Mouse (Mus musculus): ENCODE results near the gene Ric3. TPM values are rescaled to one million over a fixed set of nuclear protein-coding genes. Genes with fewer than 3 reads are reported as not detected.
"Not testable (repeated sequence)": the region's sequence is repeated elsewhere in the genome, so short reads cannot be mapped to it uniquely, and the experiment has no call there.

Ric3 gene
- polyA plus RNA-seq, 1 experiment from 2014 or later, result 1.1 TPM

DNA sequence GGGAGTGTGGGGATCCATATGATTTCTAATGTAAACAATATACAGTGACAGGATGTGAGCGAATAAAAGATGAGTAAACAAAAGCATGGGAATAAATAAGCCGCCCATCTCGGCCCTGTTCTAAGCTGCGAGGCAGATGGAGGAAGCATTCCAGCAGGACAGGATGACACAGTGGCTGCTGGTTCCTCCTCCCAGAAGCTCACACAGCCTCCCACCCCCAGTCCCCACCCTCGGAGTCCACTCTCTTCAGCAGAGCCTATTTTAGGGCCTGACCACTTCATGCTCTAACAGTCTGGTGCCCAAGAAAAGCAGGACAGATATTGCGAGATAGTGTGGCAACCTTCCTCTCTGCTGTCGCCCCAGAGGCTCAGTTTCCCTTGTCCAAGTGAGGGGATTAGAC is 14.1 kb upstream of the Ric3 start:
- 59% methylated on average over 7 of the region's 7 CpGs for WGBS (ENCODE audit: insufficient replicate concordance)
- ATAC-seq, result no peak
- Histone ChIP-seq H3K36me3 (no peaks in the 10 kb centered on the region), H3K9me3 (replicated peaks) (no peaks in the 10 kb centered on the region), H3K27ac (no peak overlapping the region), H3K9ac (no peak overlapping the region), H3K4me2 (no peak overlapping the region), H3K4me3 (no peak overlapping the region), H3K4me1 (no peaks in the 10 kb centered on the region), H3K27me3 (replicated peaks) (no peaks in the 10 kb centered on the region; the same call in 1 of the 2 replicates)

- H3K4me1 ChIP-seq, result no peaks in the 10 kb centered on the region
- H3K36me3 ChIP-seq, result no peaks in the 10 kb centered on the region
- no peak overlapping the region for H3K9ac ChIP-seq
- ATAC-seq, result peak; percentile 52
- H3K9me3 ChIP-seq (replicated peaks), result no peaks in the 10 kb centered on the region
- WGBS (ENCODE audit: insufficient replicate concordance), result 59% methylated on average over 4 of the region's 4 CpGs
- H3K4me3 ChIP-seq, result no peak overlapping the region
- no peaks in the 10 kb centered on the region; the same call in 1 of the 2 replicates for H3K27me3 ChIP-seq (replicated peaks)
- H3K27ac ChIP-seq, result 0 out of 2 replicates have a peak overlapping the region, but pooled peaks have one; percentile 10
- H3K4me2 ChIP-seq, result no peak overlapping the region
These were observed 13.5 kb upstream of the Ric3 start for GRCm38 (mm10) chr7:109096618-109097017.

- Histone ChIP-seq H3K4me2 (no peak overlapping the region), H3K27ac (no peak overlapping the region), H3K36me3 (no peaks in the 10 kb centered on the region), H3K4me3 (no peak overlapping the region), H3K4me1 (no peaks in the 10 kb centered on the region), H3K27me3 (replicated peaks) (no peaks in the 10 kb centered on the region), H3K9me3 (replicated peaks) (no peaks in the 10 kb centered on the region), H3K9ac (no peak overlapping the region)
- ATAC-seq, result no peak
- no CpG with 5 or more reads among the region's 7 CpGs for WGBS (ENCODE audit: insufficient replicate concordance)
These were observed 11.2 kb upstream of the Ric3 start for GRCm38 (mm10) chr7:109094294-109094693.

DNA sequence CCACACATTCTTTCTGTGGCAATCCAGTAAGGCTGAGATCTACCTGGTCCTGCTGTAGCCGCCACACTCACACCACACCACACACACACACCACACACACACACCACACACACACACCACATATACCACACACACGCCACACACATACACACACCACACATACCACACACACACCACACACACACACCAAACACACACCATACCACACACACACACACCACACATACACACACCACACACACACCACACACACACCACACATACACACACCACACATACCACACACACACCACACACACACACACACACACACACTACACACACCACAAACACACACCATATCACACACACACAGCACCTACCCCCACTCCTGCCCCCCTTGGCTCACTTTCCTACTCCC is 8.2 kb upstream of the Ric3 start:
- H3K9me3 ChIP-seq (replicated peaks); H3K4me3 ChIP-seq; H3K9ac ChIP-seq; H3K27me3 ChIP-seq (replicated peaks); ATAC-seq; H3K4me2 ChIP-seq; H3K36me3 ChIP-seq; H3K27ac ChIP-seq; H3K4me1 ChIP-seq: not testable (repeated sequence)
- whole genome bisulfite sequencing (ENCODE audit: insufficient replicate concordance), result no CpG with 5 or more reads among the region's 2 CpGs

DNA sequence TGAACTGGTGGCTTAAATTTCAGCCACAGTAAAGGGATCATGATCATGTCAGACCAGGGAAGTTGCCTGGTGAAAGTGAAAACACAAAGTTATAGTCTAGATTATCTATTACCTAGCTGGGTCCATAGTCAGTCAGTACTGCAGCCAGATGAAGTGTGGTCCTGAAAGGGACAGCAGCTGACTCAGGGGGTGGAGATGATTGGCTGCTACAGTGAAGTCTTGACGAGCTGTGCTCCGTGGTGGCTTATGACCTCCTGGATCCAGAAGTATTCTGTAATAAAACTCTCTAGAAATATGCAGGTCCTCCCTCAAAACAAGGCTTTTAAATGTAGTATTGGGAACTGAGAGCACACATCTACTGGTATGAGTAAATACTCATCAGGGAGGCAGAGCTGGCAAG is 3.8 kb upstream of the Ric3 start:
- Histone ChIP-seq H3K4me1 (peaks cover 13% of the 10 kb centered on the region), H3K27ac (no peak overlapping the region), H3K36me3 (no peaks in the 10 kb centered on the region), H3K4me3 (no peak overlapping the region), H3K9me3 (replicated peaks) (no peaks in the 10 kb centered on the region), H3K27me3 (replicated peaks) (peaks cover 34% of the 10 kb centered on the region), H3K4me2 (no peak overlapping the region), H3K9ac (no peak overlapping the region)
- no peak for ATAC-seq
- 5% methylated on average over 2 of the region's 2 CpGs for WGBS (ENCODE audit: insufficient replicate concordance)

- Histone ChIP-seq H3K4me1 (peaks cover 13% of the 10 kb centered on the region), H3K27ac (no peak overlapping the region), H3K4me3 (no peak overlapping the region), H3K9ac (no peak overlapping the region), H3K36me3 (no peaks in the 10 kb centered on the region), H3K27me3 (replicated peaks) (peaks cover 34% of the 10 kb centered on the region), H3K4me2 (no peak overlapping the region), H3K9me3 (replicated peaks) (no peaks in the 10 kb centered on the region)
- 66% methylated on average over 4 of the region's 4 CpGs for WGBS (ENCODE audit: insufficient replicate concordance)
- no peak for ATAC-seq
These were observed 668 bp upstream of the Ric3 start for GRCm38 (mm10) chr7:109083813-109084184.

DNA sequence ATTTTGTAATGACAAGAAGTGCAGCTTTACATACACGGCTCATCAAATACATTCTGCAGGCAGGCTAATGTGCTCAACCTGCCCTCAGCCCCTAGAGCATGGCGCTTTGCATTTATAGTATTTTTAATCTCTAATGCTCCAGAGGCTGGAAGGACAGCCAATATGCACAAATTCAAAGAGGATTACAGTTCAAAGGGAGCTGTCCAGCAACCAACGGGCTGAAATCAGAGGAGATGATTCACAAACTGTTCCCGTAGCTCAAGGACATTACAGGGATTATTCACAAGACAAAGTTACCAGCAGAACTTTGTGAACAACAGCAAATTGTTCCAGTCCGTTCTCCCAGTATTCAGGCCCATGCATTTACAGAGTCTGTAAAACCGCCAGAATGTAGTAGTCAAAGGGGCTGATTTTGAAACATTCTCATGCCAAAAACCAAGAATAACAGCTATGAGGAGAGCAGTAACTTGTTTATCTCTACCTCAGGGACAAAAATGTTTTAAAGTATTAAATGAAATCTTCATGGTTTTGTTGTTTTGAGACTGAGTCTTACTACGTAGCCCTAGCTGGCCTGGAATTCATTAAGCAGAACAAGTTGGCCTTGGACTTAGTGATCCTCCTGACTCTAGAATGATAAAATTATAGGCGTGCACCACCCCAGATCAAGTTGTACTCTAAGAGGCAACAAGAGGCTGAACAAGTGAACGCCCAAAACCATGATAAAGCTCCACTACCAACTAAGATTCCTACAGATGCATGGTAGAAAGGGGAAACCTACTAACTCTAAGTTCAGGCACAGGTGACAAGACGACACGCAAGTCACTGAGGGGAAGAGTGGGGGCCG is 640 bp downstream of the Ric3 start:
- Histone ChIP-seq H3K27me3 (replicated peaks) (peaks cover 34% of the 10 kb centered on the region), H3K27ac (no peak overlapping the region), H3K36me3 (no peaks in the 10 kb centered on the region), H3K4me2 (peak overlapping the region; percentile 75), H3K4me3 (peak overlapping the region; percentile 65), H3K4me1 (peaks cover 13% of the 10 kb centered on the region), H3K9ac (peak overlapping the region; percentile 37), H3K9me3 (replicated peaks) (no peaks in the 10 kb centered on the region)
- ATAC-seq, result peak; percentile 52
- WGBS (ENCODE audit: insufficient replicate concordance), result 19% methylated on average over 12 of the region's 12 CpGs

GRCm38 (mm10) chr7:109072326-109072725 is 10.8 kb downstream of the Ric3 start:
- Histone ChIP-seq H3K36me3 (no peaks in the 10 kb centered on the region), H3K4me1 (no peaks in the 10 kb centered on the region), H3K4me3 (no peak overlapping the region), H3K27me3 (replicated peaks) (no peaks in the 10 kb centered on the region), H3K9me3 (replicated peaks) (no peaks in the 10 kb centered on the region), H3K27ac (no peak overlapping the region), H3K9ac (no peak overlapping the region), H3K4me2 (no peak overlapping the region)
- WGBS (ENCODE audit: insufficient replicate concordance), result 57% methylated on average over 5 of the region's 5 CpGs
- ATAC-seq, result no peak

DNA sequence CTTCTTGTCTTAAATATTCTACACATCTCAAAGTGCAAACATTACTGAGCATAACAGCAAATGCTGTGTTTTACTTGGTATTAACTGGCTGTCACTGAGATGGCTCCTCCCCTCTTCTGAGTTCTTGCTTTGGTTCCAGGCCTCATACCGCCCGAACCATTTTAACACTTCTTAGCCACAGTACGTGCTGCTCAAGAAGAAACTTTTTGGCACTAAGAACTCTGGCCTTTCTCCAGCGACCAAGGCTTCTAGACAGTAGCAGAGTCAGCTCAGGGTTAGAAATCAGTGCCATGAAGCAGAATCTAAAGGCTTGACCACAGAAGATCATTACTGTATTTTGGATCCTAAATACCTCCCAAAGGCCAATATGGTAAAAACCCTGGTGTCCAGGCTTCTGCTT is 13.5 kb downstream of the Ric3 start:
- Histone ChIP-seq H3K27ac (no peak overlapping the region), H3K9ac (no peak overlapping the region), H3K9me3 (replicated peaks) (no peaks in the 10 kb centered on the region), H3K27me3 (replicated peaks) (no peaks in the 10 kb centered on the region), H3K4me1 (no peaks in the 10 kb centered on the region), H3K36me3 (no peaks in the 10 kb centered on the region), H3K4me2 (no peak overlapping the region), H3K4me3 (no peak overlapping the region)
- WGBS (ENCODE audit: insufficient replicate concordance), result 75% methylated on average over 4 of the region's 4 CpGs
- no peak for ATAC-seq

GRCm38 (mm10) chr7:109059536-109059935 is 23.6 kb downstream of the Ric3 start:
- H3K4me2 ChIP-seq, result no peak overlapping the region
- no peaks in the 10 kb centered on the region for H3K9me3 ChIP-seq (replicated peaks)
- no peaks in the 10 kb centered on the region for H3K36me3 ChIP-seq
- H3K4me1 ChIP-seq, result no peaks in the 10 kb centered on the region
- H3K4me3 ChIP-seq, result no peak overlapping the region
- ATAC-seq, result no peak
- H3K27ac ChIP-seq, result no peak overlapping the region
- no peak overlapping the region for H3K9ac ChIP-seq
- WGBS (ENCODE audit: insufficient replicate concordance), result 58% methylated on average over 4 of the region's 4 CpGs
- H3K27me3 ChIP-seq (replicated peaks), result no peaks in the 10 kb centered on the region

GRCm38 (mm10) chr7:109050831-109051230 is 32.3 kb downstream of the Ric3 start:
- H3K27ac ChIP-seq, result no peak overlapping the region
- no peaks in the 10 kb centered on the region for H3K36me3 ChIP-seq
- no peak overlapping the region for H3K4me3 ChIP-seq
- no peak for ATAC-seq
- H3K9me3 ChIP-seq (replicated peaks), result no peaks in the 10 kb centered on the region
- H3K9ac ChIP-seq, result no peak overlapping the region
- H3K4me1 ChIP-seq, result no peaks in the 10 kb centered on the region
- H3K4me2 ChIP-seq, result no peak overlapping the region
- 76% methylated on average over 1 of the region's 1 CpGs for WGBS (ENCODE audit: insufficient replicate concordance)
- no peaks in the 10 kb centered on the region for H3K27me3 ChIP-seq (replicated peaks)

GRCm38 (mm10) chr7:109045876-109046275 is 37.3 kb downstream of the Ric3 start:
- Histone ChIP-seq H3K9ac (no peak overlapping the region), H3K27me3 (replicated peaks) (no peaks in the 10 kb centered on the region), H3K4me3 (no peak overlapping the region), H3K4me2 (no peak overlapping the region), H3K4me1 (no peaks in the 10 kb centered on the region), H3K9me3 (replicated peaks) (no peaks in the 10 kb centered on the region), H3K36me3 (no peaks in the 10 kb centered on the region), H3K27ac (no peak overlapping the region)
- no peak for ATAC-seq
- 80% methylated on average over 2 of the region's 2 CpGs for WGBS (ENCODE audit: insufficient replicate concordance)

DNA sequence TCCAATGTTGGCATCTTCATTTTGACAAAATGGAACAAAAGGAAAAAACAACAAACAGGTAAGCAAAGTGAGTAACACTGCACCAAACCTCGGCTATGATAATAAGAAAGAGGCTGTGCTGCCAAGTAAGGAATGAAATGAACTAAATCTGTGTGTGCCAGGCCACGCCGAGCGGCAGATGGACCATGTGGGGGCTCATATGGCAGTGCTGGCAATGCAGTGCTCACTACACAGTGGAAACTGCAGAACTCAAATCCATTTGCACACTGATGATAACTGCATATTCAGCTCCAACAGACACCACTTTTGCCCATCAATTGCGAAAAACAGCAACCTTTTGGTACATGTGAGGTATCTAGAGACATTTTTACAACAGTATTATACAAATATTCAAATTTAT is 43.7 kb downstream of the Ric3 start:
- WGBS (ENCODE audit: insufficient replicate concordance), result 72% methylated on average over 5 of the region's 5 CpGs
- ATAC-seq, result no peak
- H3K36me3 ChIP-seq, result no peaks in the 10 kb centered on the region
- H3K27ac ChIP-seq, result no peak overlapping the region
- H3K4me1 ChIP-seq, result no peaks in the 10 kb centered on the region
- H3K4me3 ChIP-seq, result no peak overlapping the region
- H3K9ac ChIP-seq, result no peak overlapping the region
- no peak overlapping the region for H3K4me2 ChIP-seq
- H3K9me3 ChIP-seq (replicated peaks), result no peaks in the 10 kb centered on the region
- H3K27me3 ChIP-seq (replicated peaks), result no peaks in the 10 kb centered on the region

Data from liver, embryonic 12.5 days (tissue).